Mouse (Mus musculus) myocyte (in vitro differentiated cells): Measurements from ENCODE around the gene P2rx5.

Experiments
- CEBPB ChIP-seq: IDR thresholded peaks from 2 replicates; pipeline ENCODE4 v1.6.1; 2011; ENCODE audit warnings: mild to moderate bottlenecking, moderate library complexity; ENCODE audit not compliant: poor library complexity, insufficient read depth, severe bottlenecking
- E2F4 ChIP-seq: IDR thresholded peaks from one replicate; pipeline ENCODE4 v1.6.1; 2011; ENCODE audit warnings: mild to moderate bottlenecking, control low read depth, moderate library complexity; ENCODE audit not compliant: insufficient read depth
- MYOD1 ChIP-seq, 3 experiments: IDR thresholded peaks; one replicate each; pipeline ENCODE4 v1.6.1; 2011; ENCODE audit warnings: control low read depth in 2 of 3, low read depth in 2 of 3, mild to moderate bottlenecking in 2 of 3, moderate library complexity in 1 of 3; ENCODE audit not compliant: insufficient read length in 2 of 3, control insufficient read depth in 1 of 3
- MYOG ChIP-seq, 3 experiments: IDR thresholded peaks; one replicate each; pipeline ENCODE4 v1.6.1; 2011; ENCODE audit warnings: control low read depth in 2 of 3, low read depth in 2 of 3, mild to moderate bottlenecking in 2 of 3; ENCODE audit not compliant: insufficient read length in 2 of 3, control insufficient read depth in 1 of 3, insufficient read depth in 1 of 3
- POLR2A ChIP-seq: IDR thresholded peaks from one replicate; pipeline ENCODE4 v1.6.1; 2011; ENCODE audit warnings: low read depth, mild to moderate bottlenecking, control low read depth, moderate library complexity; ENCODE audit not compliant: insufficient read length
- POLR2AphosphoS2 ChIP-seq: IDR thresholded peaks from one replicate; pipeline ENCODE4 v1.6.1; 2011; ENCODE audit warnings: low read depth, control low read depth; ENCODE audit not compliant: insufficient read length
- TCF12 ChIP-seq: IDR thresholded peaks from one replicate; pipeline ENCODE4 v1.6.1; 2011; ENCODE audit warnings: mild to moderate bottlenecking, control low read depth; ENCODE audit not compliant: poor library complexity, insufficient read depth, severe bottlenecking
- USF1 ChIP-seq: IDR thresholded peaks from one replicate; pipeline ENCODE4 v1.6.1; 2011; ENCODE audit warnings: low read depth, mild to moderate bottlenecking, control low read depth, moderate library complexity

GRCm38 (mm10) chr11:73169231-73169630, 9.0 kb downstream of the P2rx5 start:
- TF ChIP-seq E2F4 (no peak), MYOD1 (IDR thresholded peaks at IDR 0.05; ENCODE audit: control insufficient read depth in 1 of 3, insufficient read length in 2 of 3, low read depth in 2 of 3) (no peak), POLR2A (no peak), POLR2AphosphoS2 (no peak), MYOG (IDR thresholded peaks at IDR 0.05; ENCODE audit: control insufficient read depth in 1 of 3, insufficient read depth in 1 of 3, insufficient read length in 2 of 3, low read depth in 2 of 3) (no peak), CEBPB (no peak), TCF12 (no peak), USF1 (no peak)
